Mouse (Mus musculus) neural tube, embryonic 13.5 days (tissue): ENCODE data around the gene Trp53i13. TPM values are rescaled to one million over a fixed set of nuclear protein-coding genes. Genes with fewer than 3 reads are reported as not detected.

ENCODE experiments used
- ATAC-seq: fragments of 200-750 bp; cut with Nextera tagmentation; 2 replicates; pipeline ENCODE4 v1.8.0; 2017; ENCODE audit warnings: low read depth, mild to moderate bottlenecking, moderate TSS enrichment, moderate library complexity
- H3K27ac ChIP-seq: fragments of 300-500 bp; sonication (generic); replicated peaks from 2 replicates; pipeline ENCODE4 v1.5.1; 2015; ENCODE audit warnings: moderate library complexity, mild to moderate bottlenecking, inconsistent platforms
- H3K27me3 ChIP-seq: fragments of 300-500 bp; sonication (generic); 2 replicates; pipeline ENCODE4 v1.6.1; 2015; ENCODE audit warnings: mild to moderate bottlenecking, inconsistent platforms
- H3K36me3 ChIP-seq: fragments of 300-500 bp; sonication (generic); 2 replicates; pipeline ENCODE4 v1.6.1; 2015; ENCODE audit warnings: mild to moderate bottlenecking, inconsistent platforms
- H3K4me1 ChIP-seq: fragments of 300-500 bp; sonication (generic); replicated peaks from 2 replicates; pipeline ENCODE4 v1.6.1; 2015; ENCODE audit warnings: inconsistent platforms
- H3K4me2 ChIP-seq: fragments of 300-500 bp; sonication (generic); 2 replicates; pipeline ENCODE4 v1.6.1; 2015; ENCODE audit warnings: inconsistent platforms, mild to moderate bottlenecking, moderate library complexity
- H3K4me3 ChIP-seq: fragments of 300-500 bp; sonication (generic); 2 replicates; pipeline ENCODE4 v1.5.1; 2015; ENCODE audit warnings: mild to moderate bottlenecking, inconsistent platforms
- H3K9ac ChIP-seq: fragments of 300-500 bp; sonication (generic); 2 replicates; pipeline ENCODE4 v1.6.1; 2015; ENCODE audit warnings: moderate library complexity, mild to moderate bottlenecking, inconsistent platforms
- H3K9me3 ChIP-seq: fragments of 300-500 bp; sonication (generic); 2 replicates; pipeline ENCODE4 v1.6.1; 2016; ENCODE audit warnings: inconsistent platforms
- WGBS: fragments of 180-500 bp; shearing (Covaris S2); methylation state at CpG from one replicate; pipeline ENCODE4 v1.1.7; 2015; 5-methylcytosine and 5-hydroxymethylcytosine counted together
- polyA plus RNA-seq: library from polyadenylated mRNA; unstranded; fragments of >200 nt; fragmentation: Nextera tagmentation; extraction: Ambion mirVana; gene quantifications from 2 replicates; pipeline ENCODE4 v1.2.1, GENCODE M21; 2015

Gene Trp53i13
- polyA plus RNA-seq, 1 experiment from 2014 or later, result 18.3 TPM

- Histone ChIP-seq H3K4me2 (peak overlapping the region; percentile 84), H3K36me3 (no peaks in the 10 kb centered on the region), H3K9ac (peak overlapping the region; percentile 98), H3K27me3 (no peaks in the 10 kb centered on the region), H3K4me1 (peaks cover 89% of the 10 kb centered on the region), H3K4me3 (peak overlapping the region; percentile 89), H3K9me3 (no peaks in the 10 kb centered on the region), H3K27ac (peak overlapping the region; percentile 95)
- 34% methylated on average over 5 of the region's 5 CpGs for WGBS
- no peak for ATAC-seq
Measured at GRCm38 (mm10) chr11:77486798-77487197, 29.0 kb downstream of the Trp53i13 start.

- Histone ChIP-seq H3K9me3 (no peaks in the 10 kb centered on the region), H3K27ac (peak overlapping the region; percentile 95), H3K4me1 (peaks cover 80% of the 10 kb centered on the region)
Measured at GRCm38 (mm10) chr11:77485229-77485628, 30.6 kb downstream of the Trp53i13 start.

GRCm38 (mm10) chr11:77483510-77484255, 32.1 kb downstream of the Trp53i13 start:
- ATAC-seq, result no peak
- H3K4me2 ChIP-seq, result no peak overlapping the region
- peaks cover 74% of the 10 kb centered on the region for H3K4me1 ChIP-seq
- no peak overlapping the region for H3K4me3 ChIP-seq
- H3K27me3 ChIP-seq, result no peaks in the 10 kb centered on the region
- no peak overlapping the region for H3K27ac ChIP-seq
- WGBS, result 67% methylated on average over 11 of the region's 11 CpGs
- no peaks in the 10 kb centered on the region for H3K9me3 ChIP-seq
- no peaks in the 10 kb centered on the region for H3K36me3 ChIP-seq
- H3K9ac ChIP-seq, result peak overlapping the region; percentile 5; the same call in 1 of the 2 replicates

More at GRCm38 (mm10) chr11:77485229-77485628, 30.6 kb downstream of the Trp53i13 start:
- peak overlapping the region; percentile 52; the same call in 1 of the 2 replicates for H3K9ac ChIP-seq
- H3K36me3 ChIP-seq, result no peaks in the 10 kb centered on the region
- peak overlapping the region; percentile 84 for H3K4me2 ChIP-seq
- 30% methylated on average over 6 of the region's 6 CpGs for WGBS
- no peaks in the 10 kb centered on the region for H3K27me3 ChIP-seq
- H3K4me3 ChIP-seq, result peak overlapping the region; percentile 9; the same call in 1 of the 2 replicates
- no peak for ATAC-seq

- peaks cover 68% of the 10 kb centered on the region for H3K4me1 ChIP-seq
- H3K9me3 ChIP-seq, result no peaks in the 10 kb centered on the region
- no peak overlapping the region for H3K4me3 ChIP-seq
- H3K27me3 ChIP-seq, result no peaks in the 10 kb centered on the region
- H3K4me2 ChIP-seq, result no peak overlapping the region
- H3K36me3 ChIP-seq, result no peaks in the 10 kb centered on the region
- no peak overlapping the region for H3K9ac ChIP-seq
- ATAC-seq, result no peak
- no peak overlapping the region for H3K27ac ChIP-seq
- 51% methylated on average over 3 of the region's 3 CpGs for WGBS
Measured at GRCm38 (mm10) chr11:77483043-77483442, 32.7 kb downstream of the Trp53i13 start.

GRCm38 (mm10) chr11:77476895-77477294, 38.9 kb downstream of the Trp53i13 start:
- Histone ChIP-seq H3K4me2 (no peak overlapping the region), H3K36me3 (peaks cover 48% of the 10 kb centered on the region), H3K9ac (no peak overlapping the region), H3K4me1 (peaks cover 6% of the 10 kb centered on the region), H3K4me3 (no peak overlapping the region), H3K27me3 (no peaks in the 10 kb centered on the region), H3K9me3 (no peaks in the 10 kb centered on the region), H3K27ac (no peak overlapping the region)
- 92% methylated on average over 6 of the region's 6 CpGs for WGBS
- ATAC-seq, result no peak

- no peak for ATAC-seq
- Histone ChIP-seq H3K4me1 (no peaks in the 10 kb centered on the region), H3K4me3 (no peak overlapping the region), H3K9me3 (no peaks in the 10 kb centered on the region), H3K9ac (no peak overlapping the region), H3K4me2 (no peak overlapping the region), H3K27me3 (no peaks in the 10 kb centered on the region), H3K36me3 (peaks cover 55% of the 10 kb centered on the region), H3K27ac (no peak overlapping the region)
- WGBS, result 91% methylated on average over 14 of the region's 14 CpGs
Measured at GRCm38 (mm10) chr11:77476216-77476615, 39.6 kb downstream of the Trp53i13 start.

- Histone ChIP-seq H3K36me3 (peaks cover 68% of the 10 kb centered on the region), H3K9me3 (no peaks in the 10 kb centered on the region), H3K27me3 (peaks cover 8% of the 10 kb centered on the region), H3K4me1 (0 out of 2 replicates have a peak, but pooled peaks cover 5% of the 10 kb centered on the region), H3K4me3 (no peak overlapping the region), H3K4me2 (no peak overlapping the region), H3K9ac (no peak overlapping the region), H3K27ac (no peak overlapping the region)
- 91% methylated on average over 16 of the region's 16 CpGs for WGBS
- ATAC-seq, result no peak
Measured at GRCm38 (mm10) chr11:77472775-77473174, 43.0 kb downstream of the Trp53i13 start.

- WGBS, result 64% methylated on average over 29 of the region's 29 CpGs
- H3K27ac ChIP-seq, result no peak overlapping the region
- H3K9me3 ChIP-seq, result no peaks in the 10 kb centered on the region
- ATAC-seq, result no peak
- peaks cover 58% of the 10 kb centered on the region for H3K36me3 ChIP-seq
- no peak overlapping the region for H3K4me2 ChIP-seq
- H3K9ac ChIP-seq, result no peak overlapping the region
- 0 out of 2 replicates have a peak, but pooled peaks cover 10% of the 10 kb centered on the region for H3K4me1 ChIP-seq
- no peak overlapping the region for H3K4me3 ChIP-seq
- H3K27me3 ChIP-seq, result peaks cover 22% of the 10 kb centered on the region
Measured at GRCm38 (mm10) chr11:77471407-77471806, 44.4 kb downstream of the Trp53i13 start.

GRCm38 (mm10) chr11:77468397-77468796, 47.4 kb downstream of the Trp53i13 start:
- no peak for ATAC-seq
- peaks cover 52% of the 10 kb centered on the region for H3K27me3 ChIP-seq
- WGBS, result 79% methylated on average over 9 of the region's 9 CpGs

GRCm38 (mm10) chr11:77467784-77468183, 48.0 kb downstream of the Trp53i13 start:
- no peak overlapping the region for H3K9ac ChIP-seq
- H3K27ac ChIP-seq, result no peak overlapping the region
- H3K4me1 ChIP-seq, result peaks cover 12% of the 10 kb centered on the region
- WGBS, result 11% methylated on average over 18 of the region's 20 CpGs
- H3K4me2 ChIP-seq, result 0 out of 2 replicates have a peak overlapping the region, but pooled peaks have one; percentile 7
- H3K36me3 ChIP-seq, result peaks cover 28% of the 10 kb centered on the region
- H3K9me3 ChIP-seq, result no peaks in the 10 kb centered on the region
- no peak for ATAC-seq
- no peak overlapping the region for H3K4me3 ChIP-seq
- peaks cover 58% of the 10 kb centered on the region for H3K27me3 ChIP-seq

More at GRCm38 (mm10) chr11:77468397-77468796, 47.4 kb downstream of the Trp53i13 start:
- Histone ChIP-seq H3K9me3 (no peaks in the 10 kb centered on the region), H3K4me2 (no peak overlapping the region), H3K4me1 (peaks cover 10% of the 10 kb centered on the region; the same call in 1 of the 2 replicates), H3K36me3 (peaks cover 34% of the 10 kb centered on the region), H3K9ac (no peak overlapping the region), H3K27ac (no peak overlapping the region), H3K4me3 (no peak overlapping the region)

- Histone ChIP-seq H3K4me2 (no peak overlapping the region), H3K9me3 (no peaks in the 10 kb centered on the region), H3K27ac (no peak overlapping the region), H3K4me1 (peaks cover 18% of the 10 kb centered on the region), H3K27me3 (peaks cover 64% of the 10 kb centered on the region), H3K36me3 (peaks cover 22% of the 10 kb centered on the region), H3K9ac (no peak overlapping the region), H3K4me3 (no peak overlapping the region)
- ATAC-seq, result no peak
- WGBS, result 2% methylated on average over 25 of the region's 25 CpGs
Measured at GRCm38 (mm10) chr11:77467157-77467556, 48.6 kb downstream of the Trp53i13 start.

- Histone ChIP-seq H3K9ac (no peak overlapping the region), H3K9me3 (no peaks in the 10 kb centered on the region), H3K27me3 (peaks cover 71% of the 10 kb centered on the region), H3K4me3 (no peak overlapping the region), H3K27ac (no peak overlapping the region), H3K4me1 (peaks cover 23% of the 10 kb centered on the region), H3K36me3 (peaks cover 16% of the 10 kb centered on the region), H3K4me2 (no peak overlapping the region)
- 34% methylated on average over 9 of the region's 9 CpGs for WGBS
- no peak for ATAC-seq
Measured at GRCm38 (mm10) chr11:77466544-77466943, 49.2 kb downstream of the Trp53i13 start.
